Mouse (Mus musculus): ENCODE measurements at regions not wholly inside any gene's neighbourhood (a gene's known extent, or its start where the extent isn't known, plus 50 kb on each side); places are given as distances from the start of the nearest gene placed in this dataset.

GRCm38 (mm10) chr5:49848680-49849079, 210.1 kb downstream of the Adgra3 start:
- DNase-seq (ENCODE audit: low read depth, low spot score) = no peak
- TF ChIP-seq SMC3 (IDR thresholded peaks at IDR 0.05; ENCODE audit: low read depth, low read length) (no peak), POLR2AphosphoS2 (IDR thresholded peaks at IDR 0.05; ENCODE audit: low read length) (no peak), MAFK (IDR thresholded peaks at IDR 0.05; ENCODE audit: borderline replicate concordance, low read depth, low read length) (no peak)
- Histone ChIP-seq H3K27me3 (ENCODE audit: control insufficient read depth in 1 of 2, insufficient read depth in 2 of 2, low read length in 2 of 2) (no peaks in the 10 kb centered on the region), H3K36me3 (ENCODE audit: control insufficient read depth in 1 of 2, insufficient read depth in 2 of 2, low read length in 2 of 2) (no peaks in the 10 kb centered on the region), H3K27ac (ENCODE audit: control insufficient read depth, low read depth, low read length) (no peak overlapping the region), H3K9ac (ENCODE audit: control insufficient read depth, low read depth, low read length, poor library complexity, severe bottlenecking) (no peak overlapping the region), H3K4me3 (ENCODE audit: control insufficient read depth in 1 of 2, insufficient read depth in 1 of 2, low read depth in 2 of 2, low read length in 2 of 2) (no peak overlapping the region), H3K4me1 (ENCODE audit: control insufficient read depth in 1 of 2, insufficient read depth in 2 of 2, low read length in 2 of 2) (no peaks in the 10 kb centered on the region), H3K9me3 (replicated peaks; ENCODE audit: insufficient read depth, low read length) (no peaks in the 10 kb centered on the region), H3K79me2 (ENCODE audit: control insufficient read depth, insufficient read depth, low read length, poor library complexity) (no peaks in the 10 kb centered on the region)

GRCm38 (mm10) chr5:49848174-49848573, 210.6 kb downstream of the Adgra3 start:
- Histone ChIP-seq H3K36me3 (ENCODE audit: control insufficient read depth in 1 of 2, insufficient read depth in 2 of 2, low read length in 2 of 2) (no peaks in the 10 kb centered on the region), H3K9me3 (replicated peaks; ENCODE audit: insufficient read depth, low read length) (no peaks in the 10 kb centered on the region), H3K9ac (ENCODE audit: control insufficient read depth, low read depth, low read length, poor library complexity, severe bottlenecking) (no peak overlapping the region), H3K27me3 (ENCODE audit: control insufficient read depth in 1 of 2, insufficient read depth in 2 of 2, low read length in 2 of 2) (no peaks in the 10 kb centered on the region), H3K4me1 (ENCODE audit: control insufficient read depth in 1 of 2, insufficient read depth in 2 of 2, low read length in 2 of 2) (no peaks in the 10 kb centered on the region), H3K27ac (ENCODE audit: control insufficient read depth, low read depth, low read length) (no peak overlapping the region), H3K4me3 (ENCODE audit: control insufficient read depth in 1 of 2, insufficient read depth in 1 of 2, low read depth in 2 of 2, low read length in 2 of 2) (no peak overlapping the region), H3K79me2 (ENCODE audit: control insufficient read depth, insufficient read depth, low read length, poor library complexity) (no peaks in the 10 kb centered on the region)
- TF ChIP-seq MYB (IDR thresholded peaks at IDR 0.05; ENCODE audit: low read depth, low read length) (no peak), MEF2A (IDR thresholded peaks at IDR 0.05; ENCODE audit: extremely low read depth, insufficient replicate concordance, low read depth, low read length, poor library complexity, severe bottlenecking) (no peak), TAL1 (IDR thresholded peaks at IDR 0.05; ENCODE audit: low read length) (no peak), TBP (IDR thresholded peaks at IDR 0.05; ENCODE audit: low read depth, low read length) (no peak), RAD21 (IDR thresholded peaks at IDR 0.05; ENCODE audit: low read depth, low read length) (no peak), MAX (IDR thresholded peaks at IDR 0.05; ENCODE audit: low read length) (no peak), MXI1 (IDR thresholded peaks at IDR 0.05; ENCODE audit: low read depth, low read length) (no peak), CHD2 (IDR thresholded peaks at IDR 0.05; ENCODE audit: low read length) (no peak), ETS1 (IDR thresholded peaks at IDR 0.05; ENCODE audit: low read depth, low read length) (no peak), MAZ (IDR thresholded peaks at IDR 0.05; ENCODE audit: low read depth, low read length) (no peak), E2F4 (IDR thresholded peaks at IDR 0.05; ENCODE audit: borderline replicate concordance, low read depth, low read length) (no peak), USF1 (IDR thresholded peaks at IDR 0.05; ENCODE audit: low read depth, low read length) (no peak), POLR2AphosphoS2 (IDR thresholded peaks at IDR 0.05; ENCODE audit: low read length) (no peak), GATA1 (IDR thresholded peaks at IDR 0.05; ENCODE audit: low read depth, low read length) (no peak), ZNF384 (IDR thresholded peaks at IDR 0.05; ENCODE audit: low read depth, low read length) (no peak)
- no peak for DNase-seq (ENCODE audit: low read depth, low spot score)

GRCm38 (mm10) chr5:49818832-49819231, 240.0 kb downstream of the Adgra3 start:
- Histone ChIP-seq H3K4me3 (ENCODE audit: control insufficient read depth in 1 of 2, insufficient read depth in 1 of 2, low read depth in 2 of 2, low read length in 2 of 2) (no peak overlapping the region), H3K79me2 (ENCODE audit: control insufficient read depth, insufficient read depth, low read length, poor library complexity) (no peaks in the 10 kb centered on the region), H3K4me1 (ENCODE audit: control insufficient read depth in 1 of 2, insufficient read depth in 2 of 2, low read length in 2 of 2) (no peaks in the 10 kb centered on the region), H3K9me3 (replicated peaks; ENCODE audit: insufficient read depth, low read length) (no peaks in the 10 kb centered on the region), H3K36me3 (ENCODE audit: control insufficient read depth in 1 of 2, insufficient read depth in 2 of 2, low read length in 2 of 2) (no peaks in the 10 kb centered on the region), H3K9ac (ENCODE audit: control insufficient read depth, low read depth, low read length, poor library complexity, severe bottlenecking) (no peak overlapping the region), H3K27ac (ENCODE audit: control insufficient read depth, low read depth, low read length) (no peak overlapping the region), H3K27me3 (ENCODE audit: control insufficient read depth in 1 of 2, insufficient read depth in 2 of 2, low read length in 2 of 2) (no peaks in the 10 kb centered on the region)
- peak in 1 of 3 experiments; percentile 39; a peak in 2 of 6 replicates for TF ChIP-seq CTCF (IDR thresholded peaks at IDR 0.05 in 2 of 3, conservative IDR thresholded peaks at IDR 0.05 in 1 of 3; ENCODE audit: control insufficient read depth in 1 of 3, insufficient read depth in 1 of 3, low read depth in 2 of 3, low read length in 3 of 3, poor library complexity in 1 of 3, severe bottlenecking in 1 of 3)
- no peak for TF ChIP-seq NRF1 (IDR thresholded peaks at IDR 0.05; ENCODE audit: insufficient read depth, low read depth, low read length, poor library complexity, severe bottlenecking)
- TF ChIP-seq EP300 (IDR thresholded peaks at IDR 0.05; ENCODE audit: low read depth in 1 of 2, low read length in 2 of 2) = peak; percentile 56 to 80
- no peak for TF ChIP-seq POLR2AphosphoS5 (IDR thresholded peaks at IDR 0.05; ENCODE audit: borderline replicate concordance, low read depth, low read length)
- TF ChIP-seq ZKSCAN1 (IDR thresholded peaks at IDR 0.05; ENCODE audit: low read depth, low read length) = no peak
- TF ChIP-seq TAL1 (IDR thresholded peaks at IDR 0.05; ENCODE audit: low read length) = no peak
- no peak for TF ChIP-seq USF2 (IDR thresholded peaks at IDR 0.05; ENCODE audit: borderline replicate concordance in 1 of 2, insufficient read depth in 1 of 2, low read depth in 1 of 2, low read length in 2 of 2)
- peak; percentile 68; the same call in 1 of the 2 replicates for TF ChIP-seq GATA1 (IDR thresholded peaks at IDR 0.05; ENCODE audit: low read depth, low read length)
- TF ChIP-seq SMC3 (IDR thresholded peaks at IDR 0.05; ENCODE audit: low read depth, low read length) = peak; percentile 36; the same call in 1 of the 2 replicates
- TF ChIP-seq ETS1 (IDR thresholded peaks at IDR 0.05; ENCODE audit: low read depth, low read length) = 0 out of 2 replicates have a peak, but pooled peaks have one; percentile 19
- TF ChIP-seq RAD21 (IDR thresholded peaks at IDR 0.05; ENCODE audit: low read depth, low read length) = peak; percentile 32
- no peak for TF ChIP-seq RCOR1 (IDR thresholded peaks at IDR 0.05; ENCODE audit: low read depth, low read length)
- peak; percentile 66 for DNase-seq (ENCODE audit: low read depth, low spot score)

Data from MEL (cell line).